Mouse (Mus musculus) mesoderm, embryonic 11.5 days (tissue): ENCODE measurements around the gene Klri2.
"Not testable (repeated sequence)": the region's sequence is repeated elsewhere in the genome, so short reads cannot be mapped to it uniquely, and the experiment has no call there.

ENCODE experiments used
- DNase-seq: peaks from one replicate; pipeline ENCODE4 v3.0.0-alpha.2; 2012; ENCODE audit warnings: low read depth, low spot score

Gene Klri2

GRCm38 (mm10) chr6:129740069-129740721 lies at the start of gene Klri2:
Gene Klri2 (minus strand): TSS chr6:129740484.
- no peak for DNase-seq

DNA sequence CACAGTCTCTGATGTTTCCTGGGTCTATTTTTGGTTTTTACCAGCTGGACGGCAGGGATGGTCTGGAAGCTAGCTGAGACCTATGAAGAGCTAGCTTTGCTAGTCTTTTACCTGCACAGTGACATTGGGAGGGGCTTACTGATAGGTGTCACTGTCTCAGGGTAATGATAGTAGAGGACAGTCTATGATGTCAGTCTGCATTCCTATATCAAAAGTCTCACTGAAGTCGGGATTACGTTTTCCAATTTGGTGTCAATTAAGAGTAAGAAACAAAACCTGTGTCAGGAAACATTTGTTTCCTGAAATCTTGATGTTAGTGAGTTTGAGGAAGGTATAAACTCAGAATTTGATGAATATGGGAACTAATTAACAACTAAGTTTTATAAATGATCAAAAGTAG lies 43.9 kb upstream of the Klri2 start, which contains the start of gene Gm156:
TSS of gene Gm156 (minus strand) at position 101 of the 400 bp plus-strand sequence.
- not testable (repeated sequence) for DNase-seq

- DNase-seq = no peak
Observed at GRCm38 (mm10) chr6:129747654-129748032, 7.4 kb upstream of the Klri2 start.

GRCm38 (mm10) chr6:129747016-129747653 lies 6.9 kb upstream of the Klri2 start:
- no peak for DNase-seq

DNA sequence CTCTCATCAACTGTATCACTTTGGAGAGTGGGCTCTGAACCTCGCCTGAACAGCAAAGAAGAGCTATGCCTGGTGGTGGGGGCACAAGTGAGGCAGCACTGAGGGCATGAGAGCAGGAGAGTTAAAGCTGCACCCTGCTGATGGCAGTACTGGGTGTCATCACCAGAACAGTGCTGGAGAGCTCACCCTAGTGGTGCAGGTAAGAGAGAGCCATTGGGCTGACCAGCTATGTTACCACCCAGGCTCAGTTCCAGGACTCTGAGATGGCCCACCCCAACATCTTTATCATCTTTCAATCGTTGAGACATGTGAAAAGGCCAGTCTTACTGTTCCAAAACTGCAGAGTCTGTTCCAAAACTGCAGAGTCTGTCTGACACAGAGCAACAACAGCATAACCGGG lies 5.9 kb upstream of the Klri2 start:
- no peak for DNase-seq

DNA sequence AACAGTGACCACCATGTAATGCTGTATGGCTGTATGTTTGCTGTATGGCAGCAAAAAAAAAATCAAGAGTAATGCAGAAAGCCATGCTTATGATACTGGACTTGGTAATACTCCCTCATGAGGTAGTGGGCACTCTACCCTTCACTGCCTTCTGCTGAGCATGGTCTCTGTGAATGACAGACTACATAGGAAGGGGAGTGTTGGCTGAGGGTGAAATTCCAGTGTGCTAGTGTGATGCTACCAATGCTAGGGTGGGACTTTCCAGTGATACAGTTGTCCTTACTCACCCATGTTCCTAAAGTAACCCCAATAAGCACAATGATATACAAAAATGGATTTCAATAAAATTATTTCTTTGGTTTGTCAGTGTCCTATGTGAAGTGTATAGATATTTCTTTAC lies 3.9 kb downstream of the Klri2 start:
- DNase-seq = no peak

- no peak for DNase-seq
Observed at GRCm38 (mm10) chr6:129727237-129727636, 13.0 kb downstream of the Klri2 start.

- DNase-seq = no peak
Observed at GRCm38 (mm10) chr6:129721390-129721789, 18.9 kb downstream of the Klri2 start.

DNA sequence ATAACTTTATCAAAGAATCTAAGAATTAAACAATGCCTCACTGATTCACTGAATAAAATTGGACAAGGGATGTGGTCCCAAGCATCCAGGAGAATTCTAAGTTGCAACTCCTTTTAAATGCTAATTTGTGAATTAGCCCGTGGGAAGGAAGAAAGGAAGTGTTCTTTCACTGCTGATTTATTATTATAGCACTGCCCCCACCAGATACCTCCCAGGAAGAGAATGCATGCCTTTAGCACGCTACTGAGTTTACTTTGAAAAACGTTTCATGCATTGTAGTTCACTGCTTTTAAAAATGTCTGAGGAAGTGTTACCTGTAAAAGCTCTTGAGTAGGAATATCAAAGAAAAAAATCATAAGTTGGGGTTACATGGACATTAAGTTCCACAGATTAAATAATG lies 19.8 kb downstream of the Klri2 start:
- DNase-seq = peak; percentile 41

DNA sequence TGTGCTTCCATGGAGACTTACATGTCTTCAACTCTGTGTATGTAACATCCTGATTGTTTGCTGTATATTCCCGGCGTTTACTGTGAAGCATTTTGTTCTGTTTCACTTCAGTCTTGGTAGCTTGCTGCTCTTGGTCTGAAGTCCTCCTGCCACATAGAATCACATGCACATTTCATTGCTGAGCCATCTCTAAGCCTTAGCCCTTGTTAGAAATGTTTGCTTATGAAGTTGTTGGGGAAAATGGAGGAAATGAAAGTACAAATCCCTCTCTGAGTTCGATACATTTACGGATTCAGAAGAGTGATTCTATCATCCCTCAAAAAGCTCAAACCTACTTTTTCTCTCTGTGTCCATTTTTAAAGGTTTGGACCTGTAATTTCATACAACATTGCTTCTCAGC lies 23.3 kb downstream of the Klri2 start, which contains the start of gene Klri1:
TSS of gene Klri1 (minus strand) at position 101 of the 400 bp plus-strand sequence.
- no peak for DNase-seq

DNA sequence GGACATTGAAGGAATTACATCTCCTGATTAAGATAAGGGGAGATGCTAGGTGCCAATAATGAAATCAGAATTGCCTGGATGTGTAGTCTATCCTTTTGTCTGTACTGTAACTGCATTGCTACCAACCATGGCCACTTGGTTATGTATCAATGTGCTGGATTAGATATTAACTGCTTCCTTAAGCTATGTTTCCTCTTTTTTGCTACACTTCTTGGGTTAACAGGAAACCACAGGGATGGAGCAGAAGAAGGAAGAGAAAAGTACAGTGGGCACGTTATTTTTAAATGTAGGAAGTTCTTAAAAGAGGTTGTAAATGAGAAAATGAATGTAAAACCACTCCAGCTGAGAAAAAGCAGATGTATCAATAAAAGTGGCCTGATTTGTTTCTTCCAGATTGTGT lies 26.7 kb downstream of the Klri2 start:
- DNase-seq = no peak

DNA sequence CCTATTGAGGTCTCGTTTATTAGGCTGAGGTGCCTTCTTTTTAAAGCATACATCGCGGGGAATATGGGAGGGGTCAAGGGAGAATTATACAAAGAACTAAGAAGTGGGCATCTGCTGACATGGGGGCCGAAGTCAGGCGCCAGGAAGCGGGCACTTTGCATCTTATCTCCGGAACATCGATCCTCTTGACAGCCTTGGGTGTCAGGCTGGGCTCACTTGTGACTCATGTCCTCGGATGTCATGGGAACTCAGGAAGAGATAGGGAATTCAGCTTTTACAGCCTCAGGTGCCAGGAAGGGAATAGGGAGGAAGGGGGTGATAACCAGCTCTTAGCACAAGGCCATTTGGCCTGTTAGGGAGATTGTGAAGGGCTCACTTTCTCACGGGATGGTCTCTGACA lies 48.8 kb downstream of the Klri2 start:
- DNase-seq = not testable (repeated sequence)

DNA sequence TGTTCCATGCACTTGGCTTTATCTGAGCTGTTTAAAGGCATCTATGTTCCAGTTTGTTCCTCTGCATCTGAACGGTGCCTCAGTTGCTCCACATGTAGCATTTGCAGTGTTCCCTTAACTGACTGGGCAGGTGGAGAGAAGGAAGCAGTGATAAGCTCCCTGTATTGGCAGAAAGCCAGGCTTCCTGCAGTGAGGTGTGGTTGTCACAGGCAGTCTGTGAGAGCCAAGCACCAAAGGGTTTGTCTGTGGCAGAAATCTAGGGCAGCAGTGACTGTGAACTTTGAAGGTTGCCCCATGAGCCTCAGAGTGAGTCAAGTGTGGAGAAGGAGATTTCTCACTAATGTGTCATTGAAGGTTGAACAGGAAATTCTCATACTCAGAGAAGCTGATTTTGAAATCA lies 59.9 kb downstream of the Klri2 start:
- DNase-seq = no peak
